In genomic region chr12:17372696-17373095, GRCm38 (mm10) we compare ENCODE assay signal across 21 mouse cellular contexts. TPM values are rescaled to one million over a fixed set of nuclear protein-coding genes. Genes with fewer than 3 reads are reported as not detected.
DNase-seq lines count a peak whose midpoint lies in the region; ATAC-seq lines count a peak whose summit lies in the region.
"Had no signal": no experiment of that assay in that cellular context is flagged by ENCODE, and none has a peak within 500 bp of the region (broad histone marks: within the 10 kb centered on the region; RNA-seq: fewer than 3 reads in every experiment).

No protein-coding gene starts in this region.

- intact Hi-C loops in heart, postnatal 36 days (cut with DNase I) = no loop called here

- peak; percentile 52 to 59; a peak in 3 of 4 replicates for ATAC-seq in hematopoietic stem cell, adult 5-6 weeks (replicated peaks in 1 of 2; ENCODE audit: insufficient read depth in 1 of 2, low FRiP score in 2 of 2, low TSS enrichment in 1 of 2, low read depth in 1 of 2, poor library complexity in 2 of 2, severe bottlenecking in 2 of 2)
- ATAC-seq: forebrain, embryonic 15.5 days; intestine, embryonic 16.5 days; midbrain, embryonic 15.5 days; Patski had no signal

- DNase-seq in heart, adult 11 months = peak; percentile 56
- DNase-seq in heart, postnatal 36 days = no peak
- peak; percentile 78 for DNase-seq in CD4-positive, CD25-positive, alpha-beta regulatory T cell, adult 2 months (ENCODE audit: low read depth, low spot score)
- peak; percentile 9 for DNase-seq in thymus, postnatal 14 days
- no peak for DNase-seq in kidney, postnatal 14 days
- DNase-seq in adrenal gland, postnatal 14 days = no peak
- DNase-seq in cerebellum, adult 8-10 months = no peak
- DNase-seq: adrenal gland, adult 8-10 months; cerebellum, adult 2 months; gastrocnemius, postnatal 25 days; heart, postnatal 4 days; kidney, postnatal 4 days; layer of hippocampus, adult 9-11 months; lung, embryonic 14.5 days; right cerebral cortex, adult 18-20 months; right cerebral cortex, postnatal 4 days had no signal

RNA-seq across cellular contexts. Expression of gene Nol10, which starts 24.4 kb away (rescaled TPM):
- 1 to 10 TPM; 6.8 to 7.8 TPM for total RNA-seq in heart, postnatal 36 days (2021)
- total RNA-seq in hematopoietic stem cell, adult 5-6 weeks (2017) = 8.7 and 13.2 TPM in 2 replicates
- total RNA-seq in adrenal gland, postnatal 14 days (2021) = 15.2 and 16.9 TPM in 2 replicates

RNA-seq across cellular contexts. Expression of gene Atp6v1c2, which starts 43.5 kb away (rescaled TPM):
- not detected for total RNA-seq in heart, postnatal 36 days (2021)
- not detected in 2 replicates for total RNA-seq in hematopoietic stem cell, adult 5-6 weeks (2017)
- total RNA-seq in adrenal gland, postnatal 14 days (2021) = 1.6 and 3.6 TPM in 2 replicates
- total RNA-seq: heart, postnatal 4 days had no signal

Comparison
In these comparisons a context has a peak if more than half of its experiments do, and no peak if none do; other contexts are left out.
1. DNase-seq: peak in heart, adult 11 months (single experiment), CD4-positive, CD25-positive, alpha-beta regulatory T cell, adult 2 months (single experiment) and thymus, postnatal 14 days (single experiment); none in heart, postnatal 36 days (0 of 2), kidney, postnatal 14 days (single experiment), adrenal gland, postnatal 14 days (single experiment) and cerebellum, adult 8-10 months (single experiment).